Mouse (Mus musculus) bone marrow macrophage, adult 2 months (primary cell): Measurements from ENCODE around the gene Klhl36. TPM values are rescaled to one million over a fixed set of nuclear protein-coding genes. Genes with fewer than 3 reads are reported as not detected.
A peak's percentile ranks its signal among the peaks of the same experiment; 100 is the strongest.

Experiments
- H3K27ac ChIP-seq: 2 replicates; pipeline ENCODE4 v1.5.1; 2012; ENCODE audit warnings: low read depth, low read length; ENCODE audit not compliant: insufficient read depth
- H3K4me1 ChIP-seq: 2 replicates; pipeline ENCODE4 v1.6.1; 2012; ENCODE audit warnings: low read length; ENCODE audit not compliant: control insufficient read depth, insufficient read depth
- H3K4me3 ChIP-seq: 2 replicates; pipeline ENCODE4 v1.5.1; 2012; ENCODE audit warnings: mild to moderate bottlenecking, low read length, moderate library complexity; ENCODE audit not compliant: insufficient read depth
- CTCF ChIP-seq: IDR thresholded peaks from 2 replicates; pipeline ENCODE4 v1.5.1; 2012; ENCODE audit warnings: low read depth, mild to moderate bottlenecking, low read length, moderate library complexity
- POLR2A ChIP-seq: IDR thresholded peaks from 2 replicates; pipeline ENCODE4 v1.6.1; 2012; ENCODE audit warnings: mild to moderate bottlenecking, low read depth, low read length, borderline replicate concordance
- polyA plus RNA-seq: library from polyadenylated mRNA; stranded (reverse); fragments of >200 nt; gene quantifications from 2 replicates; pipeline ENCODE4 v1.2.4, GENCODE M21; 2012; ENCODE audit not compliant: missing spikeins, insufficient read depth, insufficient read length

Klhl36 gene
- 7.6 and 8.3 TPM in 2 replicates for polyA plus RNA-seq

DNA sequence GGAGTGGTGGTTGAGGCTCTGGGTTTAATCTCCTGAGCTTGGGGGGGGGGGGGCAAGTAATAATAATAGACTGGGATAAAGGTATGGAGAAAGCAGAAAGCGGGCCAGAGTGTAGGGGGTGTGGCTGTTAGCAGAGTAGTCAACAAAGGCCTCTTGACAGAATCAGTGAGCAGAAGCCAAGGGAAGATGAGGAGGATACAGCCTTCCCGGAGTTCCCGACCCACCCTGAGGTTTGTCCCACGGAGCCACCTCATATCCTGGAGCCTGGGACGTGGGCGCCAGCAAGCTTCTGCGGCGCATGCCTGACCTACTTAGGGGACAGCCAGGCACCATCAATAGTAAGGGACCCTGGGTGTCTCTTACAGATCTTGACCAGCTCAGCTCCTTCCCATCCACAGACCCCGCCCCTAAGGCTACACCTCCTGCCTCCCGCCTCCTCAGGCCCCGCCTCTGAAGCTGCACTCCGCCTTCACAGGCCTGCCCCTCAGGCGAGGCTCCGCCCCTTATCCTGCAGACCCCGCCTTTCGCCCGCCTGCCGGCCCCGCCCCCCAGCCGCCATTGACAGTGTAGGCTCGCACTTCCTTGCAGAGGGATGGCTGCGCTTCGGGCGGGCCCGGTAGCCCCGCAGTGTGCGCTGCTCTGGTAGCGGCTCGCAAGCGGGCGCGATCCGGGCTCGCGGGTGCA, at the start of gene Klhl36:
Gene Klhl36 (plus strand): TSS at position 561 of the 684 bp plus-strand sequence.
- Histone ChIP-seq H3K27ac (no peak within 1 kb of the TSS; the same call in 1 of the 2 replicates), H3K4me1 (peaks cover 17% of the 10 kb centered on the region), H3K4me3 (peak within 1 kb of the TSS; percentile 76)
- TF ChIP-seq CTCF, result no peak
- TF ChIP-seq POLR2A, result no peak

DNA sequence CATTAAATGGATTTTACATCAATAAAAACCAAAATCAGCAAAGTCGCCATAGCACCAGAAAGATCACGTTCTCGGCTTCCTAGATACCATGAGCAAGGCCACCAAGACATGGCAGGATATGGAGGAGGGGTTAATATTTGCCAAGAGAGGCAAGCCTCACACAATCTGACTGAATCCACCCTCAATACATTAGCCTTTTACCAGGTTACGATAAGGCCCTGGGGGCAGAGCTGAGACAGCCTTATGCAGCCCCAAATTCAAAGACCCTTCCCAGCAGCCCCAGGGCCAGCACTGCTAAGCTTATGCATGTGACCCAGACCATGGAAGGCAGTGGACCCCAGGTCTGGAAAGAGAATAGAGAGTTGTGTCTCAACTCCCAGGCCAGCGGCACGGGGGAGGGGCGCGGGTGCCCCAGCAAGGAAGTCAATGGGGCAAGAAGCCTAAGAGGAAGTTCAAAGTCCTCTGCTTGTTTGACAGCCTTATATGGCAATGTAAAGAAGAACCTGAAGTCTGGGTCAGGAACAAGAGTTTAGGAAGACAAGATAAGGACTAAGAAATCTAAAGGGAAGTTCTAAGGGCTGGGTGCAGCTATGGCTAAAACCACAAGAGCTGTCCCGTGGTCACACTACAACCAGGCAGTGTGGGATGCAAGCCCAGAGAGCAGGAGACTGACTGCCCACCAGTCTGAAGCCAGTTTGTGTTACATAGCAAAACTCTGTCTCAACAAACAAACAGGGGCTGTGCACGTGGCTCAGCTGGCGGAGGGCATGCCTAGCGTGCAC, 49.2 kb upstream of the Klhl36 start:
- Histone ChIP-seq H3K4me1 (peaks cover 44% of the 10 kb centered on the region), H3K27ac (peak overlapping the region; percentile 98), H3K4me3 (peak overlapping the region; percentile 35)
- TF ChIP-seq CTCF, result no peak

DNA sequence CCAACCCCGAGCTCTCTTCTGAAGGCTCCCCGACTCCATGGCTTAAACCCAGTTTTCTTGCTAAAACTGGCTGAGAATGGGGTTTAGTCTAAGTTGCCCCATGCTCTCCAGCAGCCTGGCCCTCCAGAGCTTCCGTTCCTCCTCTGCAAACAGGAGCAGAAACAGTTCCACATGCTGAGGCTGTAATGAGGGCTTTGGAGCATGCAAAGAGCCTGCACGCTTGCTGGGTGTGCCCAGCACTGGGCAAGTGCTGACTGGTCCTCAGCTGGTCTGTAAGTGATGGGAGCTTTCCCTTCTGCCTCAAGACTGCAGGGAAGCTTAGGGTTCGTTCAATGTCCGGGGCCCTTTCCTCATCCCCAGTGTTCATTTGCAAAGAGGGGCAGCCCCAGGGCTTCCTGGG, 45.8 kb upstream of the Klhl36 start:
- no peak overlapping the region for H3K27ac ChIP-seq
- H3K4me1 ChIP-seq, result peaks cover 41% of the 10 kb centered on the region
- TF ChIP-seq CTCF, result no peak
- TF ChIP-seq POLR2A, result no peak
- no peak overlapping the region for H3K4me3 ChIP-seq

DNA sequence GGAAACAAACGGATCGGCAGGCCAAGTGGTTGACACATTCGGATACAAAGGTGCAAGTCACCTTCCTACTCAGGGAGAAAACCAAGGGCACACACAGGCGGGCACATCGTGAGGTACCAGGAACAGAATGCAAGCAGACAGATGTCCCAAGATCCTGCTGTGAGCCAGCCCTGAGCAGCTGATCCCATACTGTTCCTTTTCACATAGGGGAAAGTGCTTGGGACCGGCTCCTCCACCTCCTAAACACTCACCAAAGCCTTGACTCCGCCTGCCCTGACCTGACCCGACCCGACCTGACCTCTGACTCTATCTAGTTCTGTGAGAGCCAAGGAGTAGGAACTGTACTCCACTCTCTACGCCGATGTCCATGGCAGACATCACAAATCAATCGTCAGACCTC, 44.6 kb upstream of the Klhl36 start:
- Histone ChIP-seq H3K4me3 (no peak overlapping the region), H3K4me1 (peaks cover 30% of the 10 kb centered on the region)

DNA sequence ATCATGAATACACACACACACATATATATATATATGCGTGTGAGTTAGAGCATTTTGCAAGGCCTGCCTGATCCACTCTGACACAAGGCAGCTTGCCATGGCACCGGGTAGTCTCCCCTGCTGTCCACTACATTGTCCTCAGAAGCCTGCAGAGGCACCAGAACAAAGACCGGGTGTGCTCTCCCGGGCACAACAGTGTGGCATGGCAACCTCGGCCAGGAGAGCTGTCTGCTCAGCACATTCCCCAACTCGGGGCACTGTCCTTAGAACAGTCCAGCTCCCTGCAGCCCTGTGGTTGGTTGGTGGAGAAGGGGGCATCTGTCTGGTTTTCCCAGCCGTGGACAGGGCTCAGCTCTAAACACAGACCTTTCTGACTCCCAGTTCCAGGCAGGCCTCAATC, 42.8 kb upstream of the Klhl36 start:
- peaks cover 27% of the 10 kb centered on the region for H3K4me1 ChIP-seq
- no peak for TF ChIP-seq CTCF
- TF ChIP-seq POLR2A, result no peak
- no peak overlapping the region for H3K27ac ChIP-seq
- no peak overlapping the region for H3K4me3 ChIP-seq

More for the DNA sequence above, 44.6 kb upstream of the Klhl36 start:
- H3K27ac ChIP-seq, result no peak overlapping the region
- TF ChIP-seq CTCF, result no peak
- no peak for TF ChIP-seq POLR2A

- TF ChIP-seq CTCF, result no peak
- TF ChIP-seq POLR2A, result no peak
- Histone ChIP-seq H3K4me1 (peaks cover 23% of the 10 kb centered on the region), H3K27ac (no peak overlapping the region), H3K4me3 (no peak overlapping the region)
Observed at GRCm38 (mm10) chr8:119819976-119820375, 42.1 kb upstream of the Klhl36 start.

GRCm38 (mm10) chr8:119821691-119822090, 40.4 kb upstream of the Klhl36 start:
- H3K4me3 ChIP-seq, result no peak overlapping the region
- peaks cover 38% of the 10 kb centered on the region for H3K4me1 ChIP-seq
- H3K27ac ChIP-seq, result no peak overlapping the region
- TF ChIP-seq CTCF (no peak), POLR2A (no peak)

DNA sequence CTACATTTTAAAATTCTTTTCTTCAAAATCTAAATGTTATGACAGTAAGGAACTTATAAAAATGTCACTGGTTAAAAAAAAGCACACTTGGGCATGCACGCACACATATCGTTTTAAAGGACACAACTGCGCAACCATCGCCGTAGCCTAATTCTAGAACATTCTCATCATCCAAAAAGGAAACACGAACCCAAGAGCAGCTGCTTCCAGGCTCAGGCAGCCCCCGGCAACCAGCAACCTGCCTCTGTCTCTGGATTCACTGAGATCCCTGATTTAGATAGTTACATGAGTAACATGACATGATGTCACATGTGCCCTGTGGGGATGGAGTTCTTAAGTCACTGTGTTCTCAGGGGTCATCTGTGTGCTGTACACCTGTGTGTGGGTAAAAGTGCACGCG, 38.8 kb upstream of the Klhl36 start:
- TF ChIP-seq POLR2A (no peak), CTCF (no peak)
- peaks cover 43% of the 10 kb centered on the region for H3K4me1 ChIP-seq
- no peak overlapping the region for H3K27ac ChIP-seq
- no peak overlapping the region for H3K4me3 ChIP-seq

GRCm38 (mm10) chr8:119824100-119824499, 38.0 kb upstream of the Klhl36 start:
- peak overlapping the region; percentile 58 for H3K27ac ChIP-seq
- no peak for TF ChIP-seq CTCF
- no peak for TF ChIP-seq POLR2A
- no peak overlapping the region for H3K4me3 ChIP-seq
- H3K4me1 ChIP-seq, result peaks cover 51% of the 10 kb centered on the region

GRCm38 (mm10) chr8:119824809-119825273, 37.2 kb upstream of the Klhl36 start:
- Histone ChIP-seq H3K27ac (peak overlapping the region; percentile 96), H3K4me3 (0 out of 2 replicates have a peak overlapping the region, but pooled peaks have one; percentile 4), H3K4me1 (peaks cover 51% of the 10 kb centered on the region)
- no peak for TF ChIP-seq CTCF
- TF ChIP-seq POLR2A, result no peak
